Mouse (Mus musculus): ENCODE measurements at regions not wholly inside any gene's neighbourhood (a gene's known extent, or its start where the extent isn't known, plus 50 kb on each side); places are given as distances from the start of the nearest gene placed in this dataset.

- WGBS, result 84% methylated on average over 10 of the region's 10 CpGs
- DNase-seq (ENCODE audit: low read depth, low spot score), result no peak
Measured at GRCm38 (mm10) chr13:112095595-112096139, 192.6 kb upstream of the Ankrd55 start.

- WGBS, result 54% methylated on average over 7 of the region's 7 CpGs
- no peak for DNase-seq (ENCODE audit: low read depth, low spot score)
Measured at GRCm38 (mm10) chr13:112099953-112100591, 188.2 kb upstream of the Ankrd55 start.

DNA sequence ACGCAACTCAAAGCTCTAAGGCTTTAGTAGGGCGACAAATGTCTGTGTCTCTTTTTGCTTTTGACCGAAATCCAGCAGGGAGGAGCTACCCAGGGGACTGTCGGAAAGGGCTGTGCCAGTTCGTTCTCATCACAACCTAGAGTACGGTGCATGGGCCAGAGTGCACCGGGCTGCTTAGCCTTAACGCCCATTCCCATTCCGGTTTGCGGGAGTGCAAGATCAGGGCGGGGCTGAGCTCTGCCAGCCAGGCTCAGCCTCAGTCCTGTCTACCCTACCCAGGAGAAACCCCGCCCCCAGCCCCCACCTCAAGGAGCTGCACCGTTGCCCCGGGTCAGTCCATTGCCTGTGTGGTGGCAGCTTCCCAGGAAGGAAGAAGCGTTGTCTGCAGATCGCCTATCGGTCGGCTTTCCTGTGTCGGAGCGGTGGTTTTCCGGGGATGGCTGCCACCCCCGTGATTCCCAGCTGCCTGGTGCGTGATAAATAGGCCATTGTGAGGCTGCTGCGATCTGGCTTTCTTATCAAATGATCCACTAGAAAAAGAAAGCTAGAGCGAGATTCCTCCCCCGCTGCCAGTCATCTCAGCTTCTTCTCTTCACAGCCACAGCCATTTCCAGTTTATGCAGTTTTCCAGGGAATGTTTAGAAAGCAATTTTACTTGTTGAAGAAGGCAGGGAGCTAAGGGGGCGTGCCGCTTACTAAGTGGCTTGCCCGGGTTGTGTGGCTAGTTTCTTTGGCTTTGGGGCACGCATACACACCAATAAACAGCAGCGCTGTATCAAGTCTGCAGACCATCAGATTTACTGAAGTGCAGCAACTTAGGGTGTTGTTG, 187.4 kb upstream of the Ankrd55 start:
- no peak for DNase-seq (ENCODE audit: low read depth, low spot score)
- WGBS, result 3% methylated on average over 31 of the region's 31 CpGs

DNA sequence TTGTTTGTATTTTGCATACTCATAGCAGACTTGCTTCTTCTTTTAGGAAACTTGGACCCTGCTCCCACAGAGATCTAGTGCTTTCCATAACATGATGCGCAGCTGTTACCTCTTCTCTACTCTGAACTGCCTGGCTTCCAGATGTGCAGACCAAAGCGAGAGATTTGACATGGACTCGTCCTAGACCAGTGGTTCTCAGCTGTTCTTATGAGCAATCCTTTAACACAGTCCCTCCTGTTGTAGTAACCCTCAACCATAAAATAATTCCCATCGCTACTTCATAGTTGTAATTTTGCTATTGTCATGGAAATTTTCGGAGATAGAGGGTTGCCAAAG, 186.9 kb upstream of the Ankrd55 start:
- 39% methylated on average over 5 of the region's 5 CpGs for WGBS
- no peak for DNase-seq (ENCODE audit: low read depth, low spot score)

- DNase-seq (ENCODE audit: low read depth, low spot score), result no peak
- 91% methylated on average over 3 of the region's 3 CpGs for WGBS
Measured at GRCm38 (mm10) chr13:112105953-112106352, 182.3 kb upstream of the Ankrd55 start.

DNA sequence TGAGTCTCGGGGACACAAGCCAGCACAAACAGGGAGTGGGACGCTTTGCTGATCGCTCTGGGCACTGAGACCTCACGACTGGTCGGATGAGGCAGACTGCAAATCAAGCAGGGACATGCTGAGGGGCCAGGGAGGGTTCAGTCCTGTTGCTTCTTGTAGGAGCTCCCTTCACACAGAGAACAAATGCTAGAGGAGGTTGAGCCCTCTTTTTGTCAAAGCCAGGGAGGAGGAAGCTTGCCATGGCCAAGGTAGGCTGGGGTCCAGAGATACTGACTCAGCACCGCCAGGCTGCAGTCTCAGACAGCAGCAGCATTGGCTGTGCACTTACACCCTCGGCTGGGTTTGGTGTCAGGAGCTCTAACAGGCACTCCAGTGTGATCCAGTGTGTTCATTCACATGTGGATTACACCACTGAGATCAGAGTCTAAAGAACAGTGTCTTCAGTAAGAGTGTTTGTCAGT, 173.5 kb upstream of the Ankrd55 start:
- DNase-seq (ENCODE audit: low read depth, low spot score), result no peak
- WGBS, result 86% methylated on average over 7 of the region's 7 CpGs

DNA sequence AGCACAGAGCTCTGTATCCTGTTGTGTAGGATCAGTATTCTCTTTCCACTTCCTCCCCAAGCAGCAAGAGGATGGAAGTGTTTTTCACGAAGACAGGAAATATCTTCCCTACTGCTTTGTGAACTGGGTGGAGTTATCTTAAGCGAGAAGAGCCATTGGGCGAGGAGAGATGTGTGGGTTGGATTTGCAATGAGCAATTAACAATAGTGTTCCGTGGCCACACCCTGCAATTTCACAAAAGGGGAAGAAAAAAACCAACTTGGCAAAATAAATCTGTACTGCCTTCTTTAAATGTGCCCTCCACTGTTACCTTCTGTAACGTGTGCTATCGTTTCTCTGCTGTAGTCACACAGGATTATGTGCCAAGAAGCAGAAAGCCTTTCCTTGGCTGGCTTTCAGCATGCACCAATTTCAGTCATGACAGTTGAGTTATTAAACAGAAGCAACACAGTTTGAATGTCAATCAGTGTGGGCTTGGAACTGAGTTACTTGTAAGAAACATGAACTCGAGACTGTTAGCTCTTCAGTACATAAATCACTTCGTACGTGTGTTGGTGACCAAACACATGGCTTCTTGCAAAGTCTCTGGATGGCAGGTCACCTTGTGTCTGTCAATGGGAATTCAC, 172.0 kb upstream of the Ankrd55 start:
- DNase-seq (ENCODE audit: low read depth, low spot score), result peak; percentile 61
- 16% methylated on average over 9 of the region's 9 CpGs for WGBS

GRCm38 (mm10) chr13:112118564-112118963, 169.7 kb upstream of the Ankrd55 start:
- DNase-seq (ENCODE audit: low read depth, low spot score), result no peak
- 96% methylated on average over 3 of the region's 3 CpGs for WGBS

DNA sequence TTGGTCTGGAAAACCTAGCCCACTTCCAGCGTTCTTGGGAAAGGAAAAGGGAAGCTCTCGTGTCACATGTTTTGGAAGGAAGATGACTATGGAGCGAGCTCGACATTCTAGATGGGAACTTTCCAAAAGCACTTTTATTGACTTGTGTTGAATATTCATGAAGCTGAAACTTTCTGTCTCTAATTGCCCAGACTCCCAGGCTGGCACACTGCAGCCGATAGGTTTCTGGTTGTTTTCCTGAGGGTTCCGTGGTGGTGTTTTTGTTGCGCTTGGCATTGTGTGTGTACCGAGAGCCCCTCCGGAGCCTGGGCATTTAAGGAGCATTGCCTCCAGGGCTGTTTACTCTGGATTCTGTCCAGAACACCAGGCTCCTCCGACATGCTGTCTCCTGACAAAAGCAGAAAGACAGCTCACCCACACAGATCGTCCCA, 168.6 kb upstream of the Ankrd55 start:
- 12% methylated on average over 11 of the region's 11 CpGs for WGBS
- DNase-seq (ENCODE audit: low read depth, low spot score), result no peak

GRCm38 (mm10) chr13:112120346-112120745, 167.9 kb upstream of the Ankrd55 start:
- WGBS, result 60% methylated on average over 4 of the region's 4 CpGs
- no peak for DNase-seq (ENCODE audit: low read depth, low spot score)

- WGBS, result 91% methylated on average over 9 of the region's 9 CpGs
- no peak for DNase-seq (ENCODE audit: low read depth, low spot score)
Measured at GRCm38 (mm10) chr13:112121110-112121509, 167.1 kb upstream of the Ankrd55 start.

- 80% methylated on average over 9 of the region's 9 CpGs for WGBS
- no peak for DNase-seq (ENCODE audit: low read depth, low spot score)
Measured at GRCm38 (mm10) chr13:112122842-112123373, 165.3 kb upstream of the Ankrd55 start.

GRCm38 (mm10) chr13:112125769-112126469, 162.3 kb upstream of the Ankrd55 start:
- 28% methylated on average over 14 of the region's 14 CpGs for WGBS
- peak; percentile 40 for DNase-seq (ENCODE audit: low read depth, low spot score)

- DNase-seq (ENCODE audit: low read depth, low spot score), result no peak
- 71% methylated on average over 4 of the region's 4 CpGs for WGBS
Measured at GRCm38 (mm10) chr13:112130220-112130619, 158.0 kb upstream of the Ankrd55 start.

DNA sequence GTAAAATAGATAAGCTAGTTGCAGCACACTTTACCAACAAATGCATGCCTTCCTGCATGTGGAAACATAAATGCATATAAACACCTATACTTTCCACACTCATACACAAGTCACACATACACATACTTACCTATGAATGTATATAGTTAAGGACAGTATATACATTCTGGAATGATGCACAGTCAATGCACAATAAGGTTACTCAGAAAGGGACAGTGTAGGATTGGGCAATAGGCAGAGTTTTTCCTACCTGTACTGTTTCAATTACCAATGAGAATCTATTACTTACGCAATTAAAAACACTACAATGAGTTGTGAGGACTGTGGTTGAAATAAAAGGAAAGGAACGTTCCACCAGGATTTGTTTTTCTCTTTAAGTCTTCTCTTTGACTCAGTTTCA, 157.5 kb upstream of the Ankrd55 start:
- DNase-seq (ENCODE audit: low read depth, low spot score), result no peak
- WGBS, result 89% methylated on average over 2 of the region's 2 CpGs

GRCm38 (mm10) chr13:112131191-112131590, 157.1 kb upstream of the Ankrd55 start:
- no peak for DNase-seq (ENCODE audit: low read depth, low spot score)

GRCm38 (mm10) chr13:112133736-112134135, 154.5 kb upstream of the Ankrd55 start:
- WGBS, result 85% methylated on average over 2 of the region's 2 CpGs
- DNase-seq (ENCODE audit: low read depth, low spot score), result no peak

More at GRCm38 (mm10) chr13:112131191-112131590, 157.1 kb upstream of the Ankrd55 start:
- 71% methylated on average over 12 of the region's 12 CpGs for WGBS

DNA sequence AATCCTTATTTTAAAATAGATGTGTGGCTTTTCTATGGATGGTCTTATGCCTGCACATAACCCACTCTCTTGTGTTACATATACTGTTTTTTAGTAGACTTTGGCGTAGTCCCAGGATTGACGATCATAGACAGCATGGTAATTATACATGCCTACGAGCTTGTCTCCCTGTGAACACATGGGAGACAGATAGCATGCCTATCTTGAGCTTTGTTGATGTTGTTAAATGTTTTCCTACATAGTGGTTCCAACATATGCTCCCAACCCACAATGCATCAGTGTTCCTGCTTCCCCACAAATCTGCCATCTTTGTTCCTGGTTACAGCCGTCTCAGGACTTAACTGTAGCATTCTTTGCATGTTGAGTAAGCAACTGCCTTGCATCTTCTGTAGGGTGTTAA, 153.6 kb upstream of the Ankrd55 start:
- no peak for DNase-seq (ENCODE audit: low read depth, low spot score)
- WGBS, result 84% methylated on average over 4 of the region's 4 CpGs

DNA sequence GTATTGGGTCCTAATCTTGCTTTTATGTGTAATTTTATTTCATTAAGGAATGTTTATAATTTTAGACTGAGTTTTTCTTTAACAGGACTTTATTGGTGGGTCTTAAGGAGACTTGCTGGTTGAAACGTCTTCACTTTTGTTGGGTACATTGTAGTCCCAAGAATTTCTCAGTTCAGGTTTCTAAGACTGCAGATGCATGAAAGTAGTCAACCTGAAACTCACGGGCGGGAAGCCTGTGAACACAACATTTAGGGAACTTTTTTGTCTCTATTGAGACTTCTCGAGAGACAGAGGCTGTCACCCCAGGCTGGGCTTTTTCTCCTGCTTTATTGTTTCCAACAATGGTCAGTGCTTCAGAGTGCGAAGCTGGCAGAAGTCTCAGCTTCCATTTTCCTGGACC, 152.5 kb upstream of the Ankrd55 start:
- DNase-seq (ENCODE audit: low read depth, low spot score), result no peak
- WGBS, result 90% methylated on average over 5 of the region's 5 CpGs

DNA sequence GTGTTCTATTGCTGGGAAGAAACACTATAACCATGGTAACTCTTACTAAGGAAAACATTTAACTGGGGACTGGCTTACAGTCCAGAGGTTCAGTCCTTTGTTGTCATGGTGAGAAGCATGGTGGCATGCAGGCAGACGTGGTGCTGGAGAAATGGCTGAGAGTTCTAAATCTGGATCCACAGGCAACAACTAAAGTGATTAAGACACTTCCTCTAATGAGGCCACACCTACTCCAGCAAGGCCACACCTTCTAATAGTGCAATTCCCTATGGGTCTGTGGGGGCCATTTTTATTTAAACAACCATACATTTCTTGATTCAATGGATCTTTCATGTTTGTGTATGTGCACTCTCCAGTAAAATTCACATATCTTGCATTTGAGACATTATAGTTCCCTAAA, 151.4 kb upstream of the Ankrd55 start:
- 69% methylated on average over 1 of the region's 1 CpGs for WGBS
- no peak for DNase-seq (ENCODE audit: low read depth, low spot score)

Data from large intestine, adult 2 months (tissue).